Mouse (Mus musculus): ENCODE measurements around the gene Mthfsd. TPM values are rescaled to one million over a fixed set of nuclear protein-coding genes. Genes with fewer than 3 reads are reported as not detected.

The Mthfsd gene
- polyA plus RNA-seq, 1 experiment from 2014 or later: 35.3 TPM

- 32% methylated on average over 16 of the region's 16 CpGs for WGBS
- Histone ChIP-seq H3K27ac (replicated peaks) (no peak overlapping the region), H3K9me3 (no peaks in the 10 kb centered on the region), H3K9ac (peak overlapping the region; percentile 72; the same call in 1 of the 2 replicates), H3K4me2 (peak overlapping the region; percentile 67), H3K4me1 (peaks cover 45% of the 10 kb centered on the region), H3K4me3 (no peak overlapping the region), H3K27me3 (replicated peaks) (peaks cover 68% of the 10 kb centered on the region), H3K36me3 (no peaks in the 10 kb centered on the region)
- no peak for ATAC-seq (ENCODE audit: extremely low read depth, insufficient number of reproducible peaks, low FRiP score, low TSS enrichment)
Observed at GRCm38 (mm10) chr8:121129265-121129940, 21.2 kb upstream of the Mthfsd start.

GRCm38 (mm10) chr8:121128531-121129264 lies 20.5 kb upstream of the Mthfsd start:
- no peaks in the 10 kb centered on the region for H3K36me3 ChIP-seq
- no peak overlapping the region for H3K27ac ChIP-seq (replicated peaks)
- 6% methylated on average over 54 of the region's 55 CpGs for WGBS
- H3K9me3 ChIP-seq: no peaks in the 10 kb centered on the region
- H3K9ac ChIP-seq: peak overlapping the region; percentile 72
- H3K4me2 ChIP-seq: peak overlapping the region; percentile 67
- H3K4me1 ChIP-seq: peaks cover 48% of the 10 kb centered on the region
- no peak for ATAC-seq (ENCODE audit: extremely low read depth, insufficient number of reproducible peaks, low FRiP score, low TSS enrichment)
- H3K27me3 ChIP-seq (replicated peaks): peaks cover 75% of the 10 kb centered on the region
- H3K4me3 ChIP-seq: peak overlapping the region; percentile 47

GRCm38 (mm10) chr8:121127756-121128375 lies 19.7 kb upstream of the Mthfsd start, which contains the start of gene Foxl1:
TSS of gene Foxl1 (plus strand) at chr8:121127940.
- H3K9ac ChIP-seq: peak within 1 kb of the TSS; percentile 72
- no peaks in the 10 kb centered on the region for H3K9me3 ChIP-seq
- H3K4me3 ChIP-seq: peak within 1 kb of the TSS; percentile 47
- H3K36me3 ChIP-seq: no peaks in the 10 kb centered on the region
- WGBS: 5% methylated on average over 43 of the region's 43 CpGs
- peaks cover 48% of the 10 kb centered on the region for H3K4me1 ChIP-seq
- no peak within 1 kb of the TSS for H3K27ac ChIP-seq (replicated peaks)
- peaks cover 83% of the 10 kb centered on the region for H3K27me3 ChIP-seq (replicated peaks)
- peak within 1 kb of the TSS; percentile 67 for H3K4me2 ChIP-seq
- ATAC-seq (ENCODE audit: extremely low read depth, insufficient number of reproducible peaks, low FRiP score, low TSS enrichment): no peak

DNA sequence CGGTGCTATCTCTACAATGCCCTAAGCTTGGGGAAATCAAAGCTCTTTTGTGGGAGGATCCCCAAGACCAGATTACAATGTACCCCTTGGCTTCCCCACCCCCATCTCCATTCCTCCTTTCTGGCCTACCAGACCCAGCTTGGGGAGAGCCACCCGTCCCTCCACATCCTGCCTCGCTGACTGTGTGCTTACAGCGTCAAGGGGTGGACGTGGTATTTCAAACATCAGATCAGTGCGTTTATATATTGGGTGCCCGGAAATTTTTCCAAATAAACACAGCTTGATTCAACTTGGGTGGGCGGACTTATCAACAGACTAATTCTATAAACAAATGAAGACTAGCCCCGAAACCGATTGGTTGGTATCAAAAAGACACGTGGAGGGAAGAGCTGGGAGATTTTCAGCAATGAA lies 19.1 kb upstream of the Mthfsd start:
- Histone ChIP-seq H3K9ac (peak overlapping the region; percentile 33; the same call in 1 of the 2 replicates), H3K4me2 (peak overlapping the region; percentile 67; the same call in 1 of the 2 replicates), H3K9me3 (no peaks in the 10 kb centered on the region), H3K27me3 (replicated peaks) (peaks cover 89% of the 10 kb centered on the region), H3K4me3 (peak overlapping the region; percentile 47; the same call in 1 of the 2 replicates), H3K27ac (replicated peaks) (no peak overlapping the region), H3K36me3 (0 out of 2 replicates have a peak, but pooled peaks cover 1% of the 10 kb centered on the region), H3K4me1 (peaks cover 52% of the 10 kb centered on the region)
- 13% methylated on average over 11 of the region's 11 CpGs for WGBS
- no peak for ATAC-seq (ENCODE audit: extremely low read depth, insufficient number of reproducible peaks, low FRiP score, low TSS enrichment)

GRCm38 (mm10) chr8:121126694-121127093 lies 18.5 kb upstream of the Mthfsd start:
- H3K27ac ChIP-seq (replicated peaks): no peak overlapping the region
- peak overlapping the region; percentile 33; the same call in 1 of the 2 replicates for H3K9ac ChIP-seq
- H3K4me1 ChIP-seq: peaks cover 58% of the 10 kb centered on the region
- no peak for ATAC-seq (ENCODE audit: extremely low read depth, insufficient number of reproducible peaks, low FRiP score, low TSS enrichment)
- peaks cover 95% of the 10 kb centered on the region for H3K27me3 ChIP-seq (replicated peaks)
- peak overlapping the region; percentile 46 for H3K4me3 ChIP-seq
- H3K9me3 ChIP-seq: no peaks in the 10 kb centered on the region
- H3K4me2 ChIP-seq: peak overlapping the region; percentile 67
- 0 out of 2 replicates have a peak, but pooled peaks cover 7% of the 10 kb centered on the region for H3K36me3 ChIP-seq
- 14% methylated on average over 6 of the region's 6 CpGs for WGBS

DNA sequence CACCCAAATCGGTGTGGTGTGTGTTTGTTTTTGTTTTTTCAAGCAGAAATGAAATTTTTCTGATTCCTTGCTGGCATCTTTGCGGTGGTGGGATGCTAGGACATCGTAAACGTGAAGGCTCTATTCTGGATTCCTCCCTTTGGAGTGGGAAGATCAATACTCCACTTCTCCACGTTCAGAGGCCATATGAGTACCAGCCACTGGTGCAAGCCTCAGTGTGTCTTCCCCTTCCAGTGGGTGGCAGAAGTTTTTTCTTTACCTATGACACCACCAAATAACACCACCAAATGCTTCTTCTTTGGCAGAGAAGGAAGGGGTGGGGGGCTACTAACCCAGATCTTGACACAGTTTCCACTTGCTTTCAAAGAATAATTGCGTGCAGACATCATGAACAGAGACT lies 18.0 kb upstream of the Mthfsd start:
- Histone ChIP-seq H3K9me3 (no peaks in the 10 kb centered on the region), H3K4me2 (peak overlapping the region; percentile 67), H3K4me3 (peak overlapping the region; percentile 46), H3K4me1 (peaks cover 60% of the 10 kb centered on the region), H3K27ac (replicated peaks) (peak overlapping the region; percentile 81; the same call in 1 of the 2 replicates), H3K27me3 (replicated peaks) (peaks cover 99% of the 10 kb centered on the region), H3K9ac (peak overlapping the region; percentile 70), H3K36me3 (peaks cover 10% of the 10 kb centered on the region; the same call in 1 of the 2 replicates)
- WGBS: 13% methylated on average over 6 of the region's 6 CpGs
- ATAC-seq (ENCODE audit: extremely low read depth, insufficient number of reproducible peaks, low FRiP score, low TSS enrichment): no peak

GRCm38 (mm10) chr8:121125311-121125876 lies 17.2 kb upstream of the Mthfsd start:
- Histone ChIP-seq H3K9ac (peak overlapping the region; percentile 70), H3K4me3 (peak overlapping the region; percentile 46), H3K9me3 (no peaks in the 10 kb centered on the region), H3K27me3 (replicated peaks) (peaks cover 99% of the 10 kb centered on the region), H3K4me1 (peaks cover 67% of the 10 kb centered on the region), H3K36me3 (peaks cover 12% of the 10 kb centered on the region; the same call in 1 of the 2 replicates), H3K27ac (replicated peaks) (peak overlapping the region; percentile 81), H3K4me2 (peak overlapping the region; percentile 67)
- peak; percentile 34; the same call in 1 of the 2 replicates for ATAC-seq (ENCODE audit: extremely low read depth, insufficient number of reproducible peaks, low FRiP score, low TSS enrichment)
- WGBS: 1% methylated on average over 36 of the region's 36 CpGs

GRCm38 (mm10) chr8:121124547-121125239 lies 16.5 kb upstream of the Mthfsd start:
- Histone ChIP-seq H3K27me3 (replicated peaks) (peaks cover 99% of the 10 kb centered on the region), H3K4me3 (peak overlapping the region; percentile 46), H3K9ac (peak overlapping the region; percentile 70), H3K4me2 (peak overlapping the region; percentile 67), H3K4me1 (peaks cover 69% of the 10 kb centered on the region), H3K36me3 (peaks cover 12% of the 10 kb centered on the region; the same call in 1 of the 2 replicates), H3K27ac (replicated peaks) (peak overlapping the region; percentile 81), H3K9me3 (no peaks in the 10 kb centered on the region)
- 6% methylated on average over 17 of the region's 17 CpGs for whole genome bisulfite sequencing
- ATAC-seq (ENCODE audit: extremely low read depth, insufficient number of reproducible peaks, low FRiP score, low TSS enrichment): no peak

DNA sequence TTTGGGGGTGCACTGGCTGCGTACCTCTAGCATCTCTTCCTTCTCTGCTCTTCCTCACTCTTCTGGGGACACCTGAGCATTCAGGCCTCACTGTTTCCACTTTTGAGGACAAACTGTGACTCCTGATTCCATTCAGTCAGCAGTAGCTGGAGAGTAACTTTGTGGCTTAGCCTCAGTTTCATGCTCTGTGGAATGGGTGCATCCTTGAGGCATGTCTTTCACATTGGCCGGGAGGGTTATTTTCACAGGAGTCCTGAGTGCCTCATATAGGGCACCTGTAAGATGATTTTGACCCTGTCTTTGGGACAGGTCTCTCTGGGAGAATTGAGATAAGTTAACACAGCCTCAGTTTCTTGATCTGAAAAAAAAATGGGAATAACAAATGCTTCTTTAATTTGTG lies 14.9 kb upstream of the Mthfsd start:
- no peak for ATAC-seq (ENCODE audit: extremely low read depth, insufficient number of reproducible peaks, low FRiP score, low TSS enrichment)
- Histone ChIP-seq H3K4me2 (no peak overlapping the region), H3K4me1 (peaks cover 57% of the 10 kb centered on the region), H3K27me3 (replicated peaks) (peaks cover 99% of the 10 kb centered on the region), H3K4me3 (no peak overlapping the region), H3K9me3 (no peaks in the 10 kb centered on the region), H3K27ac (replicated peaks) (no peak overlapping the region), H3K9ac (no peak overlapping the region), H3K36me3 (peaks cover 12% of the 10 kb centered on the region; the same call in 1 of the 2 replicates)
- 67% methylated on average over 2 of the region's 2 CpGs for WGBS

- no peak for ATAC-seq (ENCODE audit: extremely low read depth, insufficient number of reproducible peaks, low FRiP score, low TSS enrichment)
- H3K9ac ChIP-seq: 0 out of 2 replicates have a peak overlapping the region, but pooled peaks have one; percentile 37
- no peak overlapping the region for H3K27ac ChIP-seq (replicated peaks)
- peaks cover 12% of the 10 kb centered on the region; the same call in 1 of the 2 replicates for H3K36me3 ChIP-seq
- H3K9me3 ChIP-seq: no peaks in the 10 kb centered on the region
- H3K4me3 ChIP-seq: no peak overlapping the region
- H3K4me1 ChIP-seq: peaks cover 52% of the 10 kb centered on the region
- H3K4me2 ChIP-seq: peak overlapping the region; percentile 91; the same call in 1 of the 2 replicates
- H3K27me3 ChIP-seq (replicated peaks): peaks cover 99% of the 10 kb centered on the region
- WGBS: 19% methylated on average over 7 of the region's 7 CpGs
Observed at GRCm38 (mm10) chr8:121122368-121122767, 14.2 kb upstream of the Mthfsd start.

Measured in heart, embryonic 13.5 days (tissue).